Mouse (Mus musculus) embryonic facial prominence, embryonic 14.5 days (tissue): ENCODE results near the gene 1110008L16Rik. TPM values are rescaled to one million over a fixed set of nuclear protein-coding genes. Genes with fewer than 3 reads are reported as not detected.
"Not testable (repeated sequence)": the region's sequence is repeated elsewhere in the genome, so short reads cannot be mapped to it uniquely, and the experiment has no call there.

Source experiments
- ATAC-seq: fragments of 200-750 bp; cut with Nextera tagmentation; 2 replicates; pipeline ENCODE4 v1.8.0; 2017; ENCODE audit warnings: low read depth, moderate number of reproducible peaks, moderate TSS enrichment
- DNase-seq: peaks from one replicate; pipeline ENCODE4 v3.0.0-alpha.2; 2015; ENCODE audit warnings: low spot score
- H3K27ac ChIP-seq: fragments of 300-500 bp; sonication (generic); replicated peaks from 2 replicates; pipeline ENCODE4 v1.5.1; 2014; ENCODE audit warnings: low read depth, mild to moderate bottlenecking, low read length, moderate library complexity
- H3K27me3 ChIP-seq: fragments of 300-500 bp; sonication (generic); replicated peaks from 2 replicates; pipeline ENCODE4 v1.6.1; 2014; ENCODE audit warnings: low read length; ENCODE audit not compliant: control insufficient read depth, insufficient read depth
- H3K36me3 ChIP-seq: fragments of 300-500 bp; sonication (generic); 2 replicates; pipeline ENCODE4 v1.6.1; 2014; ENCODE audit warnings: low read length, mixed read lengths; ENCODE audit not compliant: control insufficient read depth, insufficient read depth
- H3K4me1 ChIP-seq: fragments of 300-500 bp; sonication (generic); 2 replicates; pipeline ENCODE4 v1.6.1; 2014; ENCODE audit warnings: antibody characterized with exemption, low read length; ENCODE audit not compliant: control insufficient read depth, insufficient read depth
- H3K4me2 ChIP-seq: fragments of 300-500 bp; sonication (generic); 2 replicates; pipeline ENCODE4 v1.6.1; 2014; ENCODE audit warnings: low read depth, mild to moderate bottlenecking, low read length, moderate library complexity, mixed read lengths
- H3K4me3 ChIP-seq: fragments of 300-500 bp; sonication (generic); 2 replicates; pipeline ENCODE4 v1.5.1; 2014; ENCODE audit warnings: low read depth, mild to moderate bottlenecking, low read length
- H3K9ac ChIP-seq: fragments of 300-500 bp; sonication (generic); 2 replicates; pipeline ENCODE4 v1.6.1; 2014; ENCODE audit warnings: low read depth, mild to moderate bottlenecking, low read length, moderate library complexity, mixed read lengths
- H3K9me3 ChIP-seq: fragments of 300-500 bp; sonication (generic); 2 replicates; pipeline ENCODE4 v1.6.1; 2016; ENCODE audit warnings: low read length; ENCODE audit not compliant: control insufficient read depth
- WGBS: fragments of 180-500 bp; shearing (Covaris S2); extraction: QIAGEN DNeasy Blood & Tissue Kit; methylation state at CpG from one replicate; pipeline ENCODE4 v1.1.7; 2014; 5-methylcytosine and 5-hydroxymethylcytosine counted together
- polyA plus RNA-seq: library from polyadenylated mRNA; unstranded; fragments of >200 nt; fragmentation: Nextera tagmentation; extraction: Ambion mirVana; gene quantifications from 2 replicates; pipeline ENCODE4 v1.2.1, GENCODE M21; 2014

Gene 1110008L16Rik
- polyA plus RNA-seq, 1 experiment from 2014 or later: 12.1 TPM

DNA sequence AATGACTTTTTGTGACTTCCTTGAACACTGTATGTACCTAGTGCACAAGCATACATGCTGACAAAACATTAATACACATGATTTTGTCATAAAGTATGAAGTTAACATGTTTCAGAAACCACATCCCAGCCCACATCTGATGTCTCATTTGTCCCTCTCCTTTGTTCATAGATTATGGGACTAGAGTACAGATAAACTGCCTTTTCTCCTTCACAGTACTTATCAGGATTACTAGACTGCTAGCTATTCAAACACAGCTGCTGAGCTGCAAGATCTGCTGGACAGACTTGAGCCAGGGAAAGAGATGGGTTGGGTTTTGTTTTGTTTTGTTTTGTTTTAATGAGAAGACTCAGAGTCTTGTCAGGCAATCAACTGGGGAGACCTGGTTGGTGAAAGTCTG is 92.7 kb downstream of the 1110008L16Rik start:
- Histone ChIP-seq H3K9ac (no peak overlapping the region), H3K27me3 (no peaks in the 10 kb centered on the region), H3K4me2 (no peak overlapping the region), H3K4me3 (no peak overlapping the region), H3K4me1 (no peaks in the 10 kb centered on the region), H3K27ac (no peak overlapping the region), H3K9me3 (no peaks in the 10 kb centered on the region), H3K36me3 (no peaks in the 10 kb centered on the region)
- DNase-seq (no peak), ATAC-seq (no peak)

DNA sequence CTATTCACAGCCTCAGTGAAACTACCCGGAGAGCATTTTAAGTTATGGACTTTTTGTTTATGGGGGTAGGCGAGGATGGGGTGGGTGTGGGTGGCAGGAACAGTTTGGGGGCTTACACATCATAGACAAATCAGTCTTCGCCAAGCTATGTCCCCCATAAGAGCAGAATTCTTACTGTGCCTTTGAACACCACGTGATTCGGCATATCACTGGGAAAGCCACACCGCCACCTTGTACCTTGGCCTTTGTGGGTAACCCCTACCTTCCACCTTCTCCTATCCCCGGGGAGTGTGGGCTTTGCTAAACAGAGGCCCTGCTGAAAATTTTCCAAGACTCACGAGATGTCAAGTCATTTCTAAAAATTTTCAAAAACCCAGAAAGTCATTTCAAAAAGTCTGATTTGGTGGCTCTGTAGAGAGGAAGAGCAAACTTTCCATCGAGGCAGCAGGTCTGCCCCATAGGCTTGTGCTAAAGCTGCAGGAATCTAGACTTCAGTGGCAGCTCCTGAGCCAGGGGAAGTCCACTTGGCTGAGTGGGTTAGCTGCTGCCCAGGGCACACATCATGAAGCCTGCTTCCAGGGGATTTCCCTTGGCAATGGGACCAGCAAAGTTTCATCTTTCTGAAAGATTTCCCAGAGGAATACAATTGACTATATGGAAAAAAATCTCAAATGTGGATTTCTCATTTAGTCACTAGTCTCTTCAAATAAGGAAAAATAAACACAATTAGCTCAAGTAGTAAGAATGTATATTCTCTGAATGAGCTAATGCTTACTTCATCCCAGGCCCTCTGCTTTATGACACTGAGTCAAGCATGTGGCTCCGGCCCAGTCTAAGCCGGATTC is 93.6 kb downstream of the 1110008L16Rik start:
- no peak overlapping the region for H3K4me3 ChIP-seq
- WGBS: 82% methylated on average over 11 of the region's 11 CpGs
- no peak for DNase-seq
- no peak overlapping the region for H3K27ac ChIP-seq
- H3K9ac ChIP-seq: no peak overlapping the region
- no peaks in the 10 kb centered on the region for H3K9me3 ChIP-seq
- no peaks in the 10 kb centered on the region for H3K27me3 ChIP-seq
- no peaks in the 10 kb centered on the region for H3K36me3 ChIP-seq
- 0 out of 2 replicates have a peak, but pooled peaks cover 5% of the 10 kb centered on the region for H3K4me1 ChIP-seq
- no peak for ATAC-seq
- no peak overlapping the region for H3K4me2 ChIP-seq

DNA sequence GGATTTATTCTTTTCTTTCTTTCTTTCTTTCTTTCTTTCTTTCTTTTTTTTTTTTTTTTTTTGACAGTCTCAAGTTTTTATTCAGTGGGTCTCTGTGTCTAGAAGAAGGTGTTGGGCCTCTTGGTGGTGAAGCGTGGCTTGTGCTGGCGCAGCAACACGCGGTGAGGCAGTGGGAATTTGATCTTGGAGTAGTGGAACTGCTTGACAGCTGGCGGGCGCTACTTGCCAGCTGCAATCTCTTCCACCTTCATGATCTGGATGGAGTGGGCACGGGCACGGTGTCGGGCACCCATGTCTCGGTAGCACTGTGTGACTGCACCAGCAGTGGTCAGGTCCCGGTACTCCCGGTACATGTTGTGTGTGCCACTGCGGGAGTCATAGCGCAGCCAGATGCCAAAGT is 96.2 kb downstream of the 1110008L16Rik start:
- not testable (repeated sequence) for H3K9ac ChIP-seq, ATAC-seq, H3K9me3 ChIP-seq, H3K36me3 ChIP-seq, DNase-seq, H3K27ac ChIP-seq, H3K27me3 ChIP-seq, H3K4me2 ChIP-seq, H3K4me3 ChIP-seq
- H3K4me1 ChIP-seq: peaks cover 15% of the 10 kb centered on the region
- WGBS: 90% methylated on average over 14 of the region's 14 CpGs

DNA sequence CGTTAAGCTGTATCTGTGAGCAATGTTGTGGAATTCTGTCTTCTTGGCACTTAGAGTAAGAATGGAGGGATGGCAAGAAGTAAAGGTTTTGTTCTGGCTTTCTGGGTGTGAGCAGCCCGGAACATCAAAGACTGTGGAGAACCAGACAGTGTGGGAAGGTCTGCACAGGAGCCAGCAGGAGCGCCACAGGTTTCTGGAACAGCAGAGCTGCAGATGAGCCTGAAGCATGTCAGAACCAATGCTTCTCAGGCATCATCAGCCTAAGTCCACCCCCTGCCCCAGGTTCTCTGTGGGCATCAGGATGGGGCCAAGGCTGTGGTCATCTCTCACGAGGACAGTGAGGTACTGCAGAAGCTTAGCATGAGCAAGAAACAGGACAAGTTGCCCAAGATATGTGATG is 97.2 kb downstream of the 1110008L16Rik start:
- no peak for ATAC-seq

DNA sequence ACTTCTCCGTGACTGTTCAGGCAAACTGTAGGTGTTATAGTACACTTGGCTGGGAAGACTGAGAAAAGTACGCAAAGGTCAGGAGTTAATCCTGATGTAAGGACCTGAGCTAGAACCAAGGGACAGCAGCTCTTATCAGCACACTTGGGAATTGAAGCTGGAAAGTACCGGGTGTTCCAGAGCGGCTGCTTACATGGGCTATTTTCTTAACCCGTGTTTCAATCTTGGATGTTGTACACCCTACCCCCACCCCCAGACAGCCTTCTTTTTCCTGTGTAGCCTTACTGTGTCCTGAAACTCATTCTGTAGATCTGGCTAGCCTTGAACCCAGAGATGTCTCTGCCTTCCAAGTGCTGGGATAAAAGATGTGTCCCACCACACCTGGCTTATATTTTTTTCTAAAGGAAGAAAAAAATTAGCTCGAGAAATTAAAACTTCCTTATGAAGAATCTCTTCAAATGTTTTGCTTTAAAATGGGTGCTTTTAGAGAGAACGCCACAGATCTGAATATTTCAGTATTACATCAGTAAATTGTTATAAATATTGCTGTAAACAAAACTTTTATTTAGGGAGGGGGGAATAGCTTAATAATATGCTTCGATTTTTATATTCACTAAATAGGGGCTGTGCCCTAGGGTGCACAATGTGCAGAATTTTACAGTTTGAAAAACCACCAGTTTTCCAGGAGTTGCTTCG is 98.3 kb downstream of the 1110008L16Rik start:
- 62% methylated on average over 9 of the region's 9 CpGs for WGBS
- Histone ChIP-seq H3K4me2 (peak overlapping the region; percentile 96), H3K9me3 (no peaks in the 10 kb centered on the region), H3K9ac (peak overlapping the region; percentile 97), H3K27ac (peak overlapping the region; percentile 95), H3K4me1 (peaks cover 15% of the 10 kb centered on the region), H3K27me3 (no peaks in the 10 kb centered on the region), H3K36me3 (no peaks in the 10 kb centered on the region), H3K4me3 (peak overlapping the region; percentile 93)
- no peak for DNase-seq
- ATAC-seq: no peak

More for the DNA sequence above, 97.2 kb downstream of the 1110008L16Rik start:
- WGBS: 95% methylated on average over 4 of the region's 4 CpGs
- no peak overlapping the region for H3K9ac ChIP-seq
- no peaks in the 10 kb centered on the region for H3K36me3 ChIP-seq
- no peak for DNase-seq
- no peak overlapping the region for H3K4me2 ChIP-seq
- no peaks in the 10 kb centered on the region for H3K27me3 ChIP-seq
- no peaks in the 10 kb centered on the region for H3K9me3 ChIP-seq
- H3K4me3 ChIP-seq: no peak overlapping the region
- H3K4me1 ChIP-seq: peaks cover 15% of the 10 kb centered on the region
- no peak overlapping the region for H3K27ac ChIP-seq

DNA sequence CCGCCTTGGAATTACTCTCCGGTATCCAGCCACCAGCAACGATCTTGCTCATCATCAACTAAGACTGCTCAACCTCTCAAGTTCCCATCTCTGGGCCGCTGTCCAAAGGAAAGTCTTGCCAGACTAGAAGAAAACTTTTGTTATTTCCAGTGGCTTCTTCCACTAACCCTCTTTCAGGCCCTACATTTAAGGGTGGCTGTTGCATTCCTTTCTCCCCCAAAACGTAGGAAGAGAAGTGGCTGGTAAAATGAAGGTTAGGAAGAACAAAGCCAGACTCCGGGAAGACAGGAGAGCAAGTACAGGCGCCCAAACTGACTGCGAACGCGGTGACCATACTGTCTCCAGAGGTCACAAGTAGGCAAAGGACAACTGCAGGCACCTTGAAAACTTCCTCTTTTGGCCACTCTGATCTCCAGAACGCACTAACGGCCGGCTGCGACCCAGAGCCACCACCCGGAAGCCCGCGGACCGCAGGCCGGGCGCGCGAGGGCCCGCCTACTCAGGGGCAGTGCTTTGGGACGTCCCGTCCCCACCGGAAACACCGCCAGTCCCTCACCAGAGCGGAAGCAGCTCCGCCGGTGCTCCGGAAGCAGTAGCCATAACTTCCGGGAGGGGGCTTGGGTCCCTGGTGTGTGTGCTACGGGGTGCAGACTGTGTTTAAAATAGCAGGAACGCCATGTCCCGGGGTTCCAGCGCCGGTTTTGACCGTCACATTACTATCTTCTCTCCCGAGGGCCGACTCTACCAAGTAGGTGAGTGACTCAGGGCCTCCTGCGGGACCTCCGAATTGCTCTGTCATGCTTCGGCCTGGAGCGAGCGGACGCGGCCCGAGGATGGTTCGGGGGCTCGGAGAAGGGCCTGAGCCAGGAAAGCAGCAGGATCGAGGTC is 99.1 kb downstream of the 1110008L16Rik start:
- H3K36me3 ChIP-seq: peaks cover 3% of the 10 kb centered on the region; the same call in 1 of the 2 replicates
- H3K9ac ChIP-seq: peak overlapping the region; percentile 97
- no peaks in the 10 kb centered on the region for H3K27me3 ChIP-seq
- ATAC-seq (peak; percentile 100), DNase-seq (peak; percentile 98)
- H3K4me3 ChIP-seq: peak overlapping the region; percentile 93
- peaks cover 15% of the 10 kb centered on the region for H3K4me1 ChIP-seq
- H3K27ac ChIP-seq: peak overlapping the region; percentile 95
- no peaks in the 10 kb centered on the region for H3K9me3 ChIP-seq
- WGBS: under 1% methylated on average over 39 of the region's 51 CpGs
- peak overlapping the region; percentile 96 for H3K4me2 ChIP-seq

DNA sequence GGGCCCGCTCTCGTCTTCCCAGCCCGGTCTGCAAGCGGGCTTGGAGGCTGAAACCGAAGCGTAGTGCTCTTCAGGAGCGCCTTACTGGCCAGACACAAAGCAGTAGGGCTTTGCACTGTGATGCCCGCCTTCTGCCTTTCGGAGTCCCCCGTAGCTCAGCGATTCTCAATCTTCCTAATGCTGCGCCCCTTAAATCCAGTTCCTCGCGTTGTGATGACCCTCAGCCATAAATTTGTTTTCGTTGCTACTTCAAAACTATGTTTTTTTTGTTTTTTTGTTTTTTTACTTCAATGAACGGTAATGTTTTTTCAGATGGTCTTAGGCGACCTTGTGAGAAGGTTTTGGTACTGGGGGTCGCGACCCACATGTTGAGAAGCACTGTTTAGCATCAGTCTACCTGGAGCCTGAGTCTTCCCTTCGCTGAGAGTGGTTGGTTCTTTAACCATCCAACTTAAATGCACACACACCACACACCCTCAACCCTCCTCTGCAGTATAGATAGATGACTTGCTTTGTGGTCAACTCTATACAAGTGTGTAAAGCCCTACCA is 99.8 kb downstream of the 1110008L16Rik start:
- peak overlapping the region; percentile 93 for H3K4me3 ChIP-seq
- H3K27ac ChIP-seq: peak overlapping the region; percentile 95
- H3K27me3 ChIP-seq: no peaks in the 10 kb centered on the region
- H3K36me3 ChIP-seq: peaks cover 9% of the 10 kb centered on the region; the same call in 1 of the 2 replicates
- H3K9ac ChIP-seq: peak overlapping the region; percentile 97
- 1% methylated on average over 16 of the region's 20 CpGs for WGBS
- H3K4me2 ChIP-seq: peak overlapping the region; percentile 96
- peaks cover 15% of the 10 kb centered on the region for H3K4me1 ChIP-seq
- ATAC-seq (0 out of 2 replicates have a peak, but pooled peaks have one; percentile 4), DNase-seq (no peak)
- no peaks in the 10 kb centered on the region for H3K9me3 ChIP-seq

DNA sequence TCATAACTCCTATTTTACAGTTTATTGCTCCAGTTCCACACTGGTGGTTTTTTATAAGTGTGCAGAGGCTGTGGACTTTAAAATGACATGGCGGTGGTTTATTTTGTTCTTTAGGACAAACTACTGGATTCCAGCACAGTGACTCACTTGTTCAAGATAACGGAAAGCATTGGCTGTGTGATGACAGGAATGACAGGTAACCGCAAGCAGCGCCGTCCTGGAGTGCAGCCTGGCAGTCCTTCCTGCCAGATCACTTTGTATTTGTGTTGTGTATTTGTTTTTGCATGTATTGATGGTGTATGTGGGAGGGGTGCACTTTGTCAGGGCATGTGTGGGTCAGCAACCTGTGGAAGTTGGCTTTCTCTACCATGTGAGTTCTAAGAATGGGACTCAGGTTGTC is 108.5 kb downstream of the 1110008L16Rik start:
- Histone ChIP-seq H3K9ac (no peak overlapping the region), H3K9me3 (no peaks in the 10 kb centered on the region), H3K27ac (no peak overlapping the region), H3K4me2 (no peak overlapping the region), H3K27me3 (no peaks in the 10 kb centered on the region), H3K4me3 (no peak overlapping the region), H3K4me1 (no peaks in the 10 kb centered on the region), H3K36me3 (peaks cover 66% of the 10 kb centered on the region)
- 85% methylated on average over 5 of the region's 5 CpGs for WGBS
- DNase-seq (no peak), ATAC-seq (no peak)
